Mouse (Mus musculus): ENCODE results near the gene Rpl41. TPM values are rescaled to one million over a fixed set of nuclear protein-coding genes. Genes with fewer than 3 reads are reported as not detected.

The Rpl41 gene
- polyA plus RNA-seq, 1 experiment: 2,450 TPM

DNA sequence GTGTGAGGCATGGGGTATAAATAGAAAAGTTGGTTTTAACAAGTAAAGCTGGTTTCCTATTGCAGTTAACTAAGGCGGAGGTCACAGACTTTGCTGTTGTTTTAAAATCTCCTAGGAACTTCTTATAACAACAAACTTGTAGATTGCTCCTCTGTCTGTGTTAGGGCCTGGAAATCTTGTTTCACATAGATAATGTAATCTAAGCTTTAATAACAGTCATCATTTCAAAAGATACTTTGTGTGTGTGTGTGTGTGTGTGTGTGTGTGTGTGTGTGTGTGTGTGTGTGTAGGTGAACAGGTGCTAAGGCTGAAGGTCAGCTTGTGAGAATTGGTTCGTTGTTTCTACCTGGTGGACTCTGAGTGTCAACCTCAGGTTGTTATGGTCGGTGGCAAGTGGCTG, 45.1 kb downstream of the Rpl41 start:
- WGBS: 30% methylated on average over 3 of the region's 3 CpGs
- no peak for DNase-seq (ENCODE audit: low read depth, low spot score)

- no peak for DNase-seq (ENCODE audit: low read depth, low spot score)
- 58% methylated on average over 8 of the region's 8 CpGs for WGBS
These were observed 45.6 kb downstream of the Rpl41 start for GRCm38 (mm10) chr10:128503532-128503931.

DNA sequence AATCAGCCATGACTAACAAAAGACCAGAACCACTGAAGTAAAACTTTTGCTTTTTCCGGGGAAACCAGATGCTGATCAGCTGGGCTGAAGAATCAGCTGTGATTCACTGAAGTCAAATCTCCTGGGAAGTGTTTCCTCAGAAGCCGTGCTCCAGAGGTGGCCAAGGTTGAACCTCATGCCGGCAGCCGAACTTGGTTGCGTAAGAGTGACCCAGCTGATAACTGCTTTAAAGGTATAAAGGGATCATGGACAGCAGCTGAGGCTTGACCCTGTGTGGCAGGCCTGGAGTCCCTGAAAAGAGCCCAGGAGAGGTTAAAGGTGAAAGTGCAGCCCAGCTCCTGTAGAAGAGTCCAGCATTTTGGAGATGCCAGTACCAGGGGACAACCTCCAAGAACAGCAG, 46.8 kb downstream of the Rpl41 start:
- DNase-seq (ENCODE audit: low read depth, low spot score): no peak
- WGBS: 24% methylated on average over 5 of the region's 5 CpGs

DNA sequence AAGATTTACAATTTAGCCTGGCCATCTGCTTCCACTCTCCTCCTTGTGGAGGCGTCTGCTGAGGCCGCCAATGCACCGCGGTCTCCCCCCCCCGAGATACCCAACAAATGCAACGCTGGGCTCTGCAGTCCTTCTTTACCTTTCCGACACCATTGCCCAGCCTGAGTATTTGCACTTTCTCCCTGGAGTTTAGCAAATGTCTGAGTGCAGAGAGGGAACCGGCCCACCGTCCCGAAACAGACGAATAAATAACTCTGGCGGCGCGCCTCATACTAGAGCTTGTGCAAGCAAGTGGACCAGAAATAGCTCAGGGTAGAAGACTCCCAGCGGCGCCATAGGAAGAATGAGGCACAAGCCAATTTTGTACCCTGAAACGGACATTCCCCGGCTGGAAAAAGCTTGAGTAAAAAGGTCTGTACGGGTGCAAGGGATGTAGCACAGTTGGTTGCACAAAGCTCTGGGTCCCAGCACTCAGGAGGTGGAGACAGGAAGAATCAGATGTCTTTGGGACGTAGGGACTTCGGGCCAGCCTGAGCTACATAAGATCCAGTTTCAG, 49.9 kb downstream of the Rpl41 start:
- DNase-seq (ENCODE audit: low read depth, low spot score): no peak
- WGBS: under 1% methylated on average over 21 of the region's 21 CpGs

- under 1% methylated on average over 27 of the region's 27 CpGs for WGBS
- peak; percentile 92 for DNase-seq (ENCODE audit: low read depth, low spot score)
These were observed 50.5 kb downstream of the Rpl41 start, which contains the start of gene Myl6b for GRCm38 (mm10) chr10:128498590-128498989. TSS of gene Myl6b (minus strand) at chr10:128498685.

Other genes with a start within 250 kb of the Rpl41 start
- gene Pan2, start 246.0 kb downstream of the Rpl41 start, polyA plus RNA-seq (2012; rRNA removed): 16.7 and 28.0 TPM in 2 replicates
- 77.0 and 89.7 TPM in 2 replicates for gene Cnpy2, start 226.8 kb downstream of the Rpl41 start, polyA plus RNA-seq (2012; rRNA removed)
- gene Cs, start 211.6 kb downstream of the Rpl41 start, polyA plus RNA-seq (2012; rRNA removed): 361 and 585 TPM in 2 replicates
- 22.0 and 27.1 TPM in 2 replicates for gene Coq10a, start 180.3 kb downstream of the Rpl41 start, polyA plus RNA-seq (2012; rRNA removed)
- gene Ankrd52, start 172.2 kb downstream of the Rpl41 start, polyA plus RNA-seq (2012; rRNA removed): 17.6 and 22.9 TPM in 2 replicates
- gene Slc39a5, start 148.1 kb downstream of the Rpl41 start, polyA plus RNA-seq (2012; rRNA removed): 209 and 267 TPM in 2 replicates
- gene Nabp2, start 137.8 kb downstream of the Rpl41 start, polyA plus RNA-seq (2012; rRNA removed): 35.6 and 39.4 TPM in 2 replicates
- 18.3 and 20.4 TPM in 2 replicates for gene Rnf41, start 137.6 kb downstream of the Rpl41 start, polyA plus RNA-seq (2012; rRNA removed)
- 43.3 and 67.4 TPM in 2 replicates for gene Smarcc2, start 90.1 kb downstream of the Rpl41 start, polyA plus RNA-seq (2012; rRNA removed)
- gene Myl6, start 55.2 kb downstream of the Rpl41 start, polyA plus RNA-seq (2012; rRNA removed): 1,613 and 1,784 TPM in 2 replicates
- 1.1 and 1.4 TPM in 2 replicates for gene Myl6b, start 50.6 kb downstream of the Rpl41 start, polyA plus RNA-seq (2012; rRNA removed)
- gene Esyt1, start 23.4 kb downstream of the Rpl41 start, polyA plus RNA-seq (2012; rRNA removed): 32.4 TPM in 2 replicates
- 10.7 and 12.2 TPM in 2 replicates for gene Zc3h10, start 1.5 kb downstream of the Rpl41 start, polyA plus RNA-seq (2012; rRNA removed)
- 29.3 and 31.2 TPM in 2 replicates for gene Pa2g4, start 16.7 kb upstream of the Rpl41 start, polyA plus RNA-seq (2012; rRNA removed)
- gene Erbb3, start 40.3 kb upstream of the Rpl41 start, polyA plus RNA-seq (2012; rRNA removed): 76.7 and 120 TPM in 2 replicates
- 1,017 and 1,368 TPM in 2 replicates for gene Rps26, start 77.4 kb upstream of the Rpl41 start, polyA plus RNA-seq (2012; rRNA removed)
- 0.69 and 1.1 TPM in 2 replicates for gene Ikzf4, start 96.7 kb upstream of the Rpl41 start, polyA plus RNA-seq (2012; rRNA removed)
- gene Suox, start 124.8 kb upstream of the Rpl41 start, polyA plus RNA-seq (2012; rRNA removed): 48.9 and 241 TPM in 2 replicates
- gene Rab5b, start 147.0 kb upstream of the Rpl41 start, polyA plus RNA-seq (2012; rRNA removed): 45.2 and 53.9 TPM in 2 replicates
- gene Pmel, start 154.9 kb upstream of the Rpl41 start, polyA plus RNA-seq (2012; rRNA removed): 2.6 and 2.8 TPM in 2 replicates
- 25.9 and 27.0 TPM in 2 replicates for gene Cdk2, start 155.7 kb upstream of the Rpl41 start, polyA plus RNA-seq (2012; rRNA removed)
- 88.1 and 115 TPM in 2 replicates for gene Dgka, start 195.6 kb upstream of the Rpl41 start, polyA plus RNA-seq (2012; rRNA removed)
- 26.2 and 26.5 TPM in 2 replicates for gene Pym1, start 198.6 kb upstream of the Rpl41 start, polyA plus RNA-seq (2012; rRNA removed)
- 2.9 and 3.1 TPM in 2 replicates for gene Mmp19, start 241.6 kb upstream of the Rpl41 start, polyA plus RNA-seq (2012; rRNA removed)

Data from large intestine, adult 2 months (tissue).